Mouse (Mus musculus): Measurements from ENCODE around the gene Plin5. TPM values are rescaled to one million over a fixed set of nuclear protein-coding genes. Genes with fewer than 3 reads are reported as not detected.

The Plin5 gene
- polyA plus RNA-seq, 1 experiment = 0.06 TPM

DNA sequence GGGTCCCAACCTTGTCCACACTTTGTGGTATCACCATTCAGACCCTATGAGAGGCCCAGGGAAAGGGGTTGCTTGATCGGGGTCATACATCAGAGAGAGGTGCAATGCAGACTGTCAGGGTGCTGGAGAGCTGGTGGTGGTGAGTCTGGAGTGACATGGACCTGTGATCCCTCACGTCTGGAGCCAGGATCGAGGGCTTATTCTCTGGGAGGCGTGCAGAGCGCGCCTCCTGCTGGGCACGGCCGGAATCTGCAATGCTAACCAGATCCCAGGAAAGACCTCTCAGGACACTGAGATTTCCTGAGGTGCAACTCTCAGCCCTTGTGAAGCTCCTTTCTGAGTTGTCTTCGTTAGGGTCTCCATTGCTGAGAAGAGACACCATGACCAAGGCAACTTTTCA is 42.3 kb upstream of the Plin5 start:
- Histone ChIP-seq H3ac (ENCODE audit: control insufficient read depth, insufficient read length) (no peak overlapping the region), H3K79me2 (ENCODE audit: control insufficient read depth, insufficient read depth) (no peaks in the 10 kb centered on the region), H3K4me2 (ENCODE audit: low read depth) (peak overlapping the region; percentile 34), H3K27me3 (ENCODE audit: control insufficient read depth, insufficient read depth, insufficient read length) (peaks cover 43% of the 10 kb centered on the region), H3K4me3 (no peak overlapping the region), H3K36me3 (ENCODE audit: control insufficient read depth, insufficient read depth) (no peaks in the 10 kb centered on the region)
- no peak for TF ChIP-seq USF1 (IDR thresholded peaks at IDR 0.05; ENCODE audit: low read depth)
- TF ChIP-seq SRF (IDR thresholded peaks at IDR 0.05; ENCODE audit: control insufficient read depth, insufficient read length, low read depth) = no peak
- TF ChIP-seq CEBPB (IDR thresholded peaks at IDR 0.05; ENCODE audit: insufficient read depth, poor library complexity, severe bottlenecking) = no peak
- no peak for TF ChIP-seq TCF12 (IDR thresholded peaks at IDR 0.05; ENCODE audit: insufficient read depth, poor library complexity, severe bottlenecking)
- TF ChIP-seq TCF3 (IDR thresholded peaks at IDR 0.05; ENCODE audit: insufficient read length, low read depth) = no peak
- TF ChIP-seq MYOG (IDR thresholded peaks at IDR 0.05; ENCODE audit: control insufficient read depth in 1 of 3, insufficient read depth in 1 of 3, insufficient read length in 2 of 3, low read depth in 2 of 3) = no peak
- no peak for TF ChIP-seq REST (IDR thresholded peaks at IDR 0.05; ENCODE audit: insufficient read depth, insufficient read length)
- no peak for TF ChIP-seq POLR2AphosphoS2 (IDR thresholded peaks at IDR 0.05; ENCODE audit: insufficient read length, low read depth)
- TF ChIP-seq MAX (IDR thresholded peaks at IDR 0.05; ENCODE audit: low read depth) = no peak
- no peak for TF ChIP-seq E2F4 (IDR thresholded peaks at IDR 0.05; ENCODE audit: insufficient read depth)
- TF ChIP-seq POLR2A (IDR thresholded peaks at IDR 0.05; ENCODE audit: insufficient read length, low read depth) = no peak
- TF ChIP-seq MYOD1 (IDR thresholded peaks at IDR 0.05; ENCODE audit: control insufficient read depth in 1 of 3, insufficient read length in 2 of 3, low read depth in 2 of 3) = no peak

DNA sequence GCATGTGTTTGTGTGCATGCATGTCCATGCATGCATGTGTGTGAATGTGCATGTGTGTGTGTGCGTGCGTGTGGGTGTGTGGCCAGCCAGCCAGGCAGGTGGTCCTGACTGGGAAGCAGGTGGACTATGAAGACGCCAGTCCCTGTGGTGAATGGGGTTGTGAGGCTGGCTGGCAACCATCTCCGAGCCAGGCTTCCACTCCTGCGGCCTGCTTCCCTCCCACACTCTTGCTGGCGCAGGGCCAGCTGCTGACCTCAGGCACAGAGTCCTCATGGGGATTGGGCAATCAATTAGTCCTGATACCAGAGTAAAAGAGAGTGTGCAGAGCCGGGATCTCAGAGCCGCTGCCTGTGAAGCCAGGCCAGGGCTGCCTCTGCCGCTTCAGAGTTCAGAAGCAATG is 36.2 kb upstream of the Plin5 start:
- H3K79me2 ChIP-seq (ENCODE audit: control insufficient read depth, insufficient read depth) = no peaks in the 10 kb centered on the region
- H3K4me3 ChIP-seq = no peak overlapping the region
- no peak overlapping the region for H3ac ChIP-seq (ENCODE audit: control insufficient read depth, insufficient read length)
- H3K36me3 ChIP-seq (ENCODE audit: control insufficient read depth, insufficient read depth) = no peaks in the 10 kb centered on the region
- peaks cover 74% of the 10 kb centered on the region for H3K27me3 ChIP-seq (ENCODE audit: control insufficient read depth, insufficient read depth, insufficient read length)
- TF ChIP-seq MYOD1 (IDR thresholded peaks at IDR 0.05; ENCODE audit: control insufficient read depth in 1 of 3, insufficient read length in 2 of 3, low read depth in 2 of 3) = peak in 2 of 3 experiments; percentile 90 to 91
- TF ChIP-seq POLR2AphosphoS2 (IDR thresholded peaks at IDR 0.05; ENCODE audit: insufficient read length, low read depth) = no peak
- no peak for TF ChIP-seq POLR2A (IDR thresholded peaks at IDR 0.05; ENCODE audit: insufficient read length, low read depth)
- peak in 2 of 3 experiments; percentile 88 to 91 for TF ChIP-seq MYOG (IDR thresholded peaks at IDR 0.05; ENCODE audit: control insufficient read depth in 1 of 3, insufficient read depth in 1 of 3, insufficient read length in 2 of 3, low read depth in 2 of 3)
- no peak for TF ChIP-seq E2F4 (IDR thresholded peaks at IDR 0.05; ENCODE audit: insufficient read depth)
- no peak for TF ChIP-seq TCF12 (IDR thresholded peaks at IDR 0.05; ENCODE audit: insufficient read depth, poor library complexity, severe bottlenecking)
- no peak for TF ChIP-seq REST (IDR thresholded peaks at IDR 0.05; ENCODE audit: insufficient read depth, insufficient read length)
- no peak for TF ChIP-seq USF1 (IDR thresholded peaks at IDR 0.05; ENCODE audit: low read depth)
- TF ChIP-seq CEBPB (IDR thresholded peaks at IDR 0.05; ENCODE audit: insufficient read depth, poor library complexity, severe bottlenecking) = peak; percentile 86
- peak; percentile 59 for TF ChIP-seq TCF3 (IDR thresholded peaks at IDR 0.05; ENCODE audit: insufficient read length, low read depth)
- H3K4me2 ChIP-seq (ENCODE audit: low read depth) = no peak overlapping the region

DNA sequence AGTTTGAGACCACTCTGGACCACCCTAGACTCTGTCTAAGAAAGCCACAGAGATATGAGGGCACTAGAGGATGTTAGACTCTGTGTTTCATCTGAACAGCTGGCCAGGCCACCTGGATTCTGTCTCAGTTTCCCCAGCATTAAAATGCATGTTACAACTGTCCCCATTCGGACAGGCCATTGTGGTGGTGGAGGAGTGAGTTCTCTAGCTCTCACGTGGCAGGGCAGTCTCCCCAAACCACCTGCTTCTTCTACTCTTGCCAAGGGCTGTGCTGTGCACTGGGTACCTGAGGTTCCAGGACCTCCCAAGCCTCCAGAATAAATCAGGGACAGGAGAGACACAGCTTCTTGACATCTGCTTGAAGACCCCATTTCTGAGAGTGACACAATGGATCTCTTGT is 32.5 kb upstream of the Plin5 start:
- H3K27me3 ChIP-seq (ENCODE audit: control insufficient read depth, insufficient read depth, insufficient read length) = peaks cover 62% of the 10 kb centered on the region

DNA sequence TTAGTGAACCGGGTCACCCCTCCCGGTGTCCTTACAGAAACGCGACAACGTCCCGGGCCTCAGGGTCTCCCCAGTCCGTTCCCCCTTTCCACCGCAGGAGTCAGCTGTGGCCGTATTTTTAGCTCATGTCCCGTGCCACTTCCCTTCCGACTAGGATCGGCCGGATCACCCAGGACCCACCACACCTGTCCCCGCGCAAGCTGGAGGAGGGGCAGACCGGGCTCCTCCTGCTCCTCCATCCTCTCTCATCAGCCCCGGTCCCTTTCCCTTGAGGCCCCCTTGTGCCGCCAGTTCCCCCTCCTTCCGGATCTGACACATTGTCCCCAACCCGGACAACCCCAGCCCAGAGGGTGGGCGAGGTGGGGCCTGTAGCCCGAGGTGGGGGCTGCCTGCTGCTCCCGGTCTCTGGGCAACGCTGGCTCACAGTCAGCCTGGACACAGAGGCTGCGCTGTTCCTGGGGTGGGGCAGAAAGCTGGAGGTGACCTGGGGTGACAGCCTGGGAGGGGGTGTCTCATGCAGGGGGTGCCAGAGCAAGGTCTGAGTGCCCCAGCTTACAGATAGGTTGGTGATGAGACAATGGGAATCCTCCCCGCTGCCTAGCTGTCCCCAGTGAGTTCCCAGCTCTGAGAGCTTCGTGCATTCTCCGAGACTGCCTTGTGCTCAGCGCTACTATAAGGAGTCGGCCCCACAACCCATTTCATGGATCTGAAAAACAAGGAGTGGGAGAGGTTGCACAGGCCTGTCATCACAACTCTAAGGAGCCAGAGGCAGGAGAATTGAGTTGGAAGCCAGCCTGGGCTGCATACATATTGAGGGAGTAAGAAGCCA is 31.6 kb upstream of the Plin5 start:
- no peak overlapping the region for H3K4me3 ChIP-seq
- H3K4me2 ChIP-seq (ENCODE audit: low read depth) = no peak overlapping the region
- TF ChIP-seq TCF12 (IDR thresholded peaks at IDR 0.05; ENCODE audit: insufficient read depth, poor library complexity, severe bottlenecking) (no peak), MYOG (IDR thresholded peaks at IDR 0.05; ENCODE audit: control insufficient read depth in 1 of 3, insufficient read depth in 1 of 3, insufficient read length in 2 of 3, low read depth in 2 of 3) (peak in 2 of 3 experiments; percentile 47 to 77), SRF (IDR thresholded peaks at IDR 0.05; ENCODE audit: control insufficient read depth, insufficient read length, low read depth) (no peak), MYOD1 (IDR thresholded peaks at IDR 0.05; ENCODE audit: control insufficient read depth in 1 of 3, insufficient read length in 2 of 3, low read depth in 2 of 3) (peak in 1 of 3 experiments; percentile 49)
- no peaks in the 10 kb centered on the region for H3K79me2 ChIP-seq (ENCODE audit: control insufficient read depth, insufficient read depth)
- peaks cover 62% of the 10 kb centered on the region for H3K27me3 ChIP-seq (ENCODE audit: control insufficient read depth, insufficient read depth, insufficient read length)
- H3K36me3 ChIP-seq (ENCODE audit: control insufficient read depth, insufficient read depth) = no peaks in the 10 kb centered on the region
- H3ac ChIP-seq (ENCODE audit: control insufficient read depth, insufficient read length) = no peak overlapping the region

More for the DNA sequence above, 32.5 kb upstream of the Plin5 start:
- Histone ChIP-seq H3K4me2 (ENCODE audit: low read depth) (no peak overlapping the region), H3K36me3 (ENCODE audit: control insufficient read depth, insufficient read depth) (no peaks in the 10 kb centered on the region), H3ac (ENCODE audit: control insufficient read depth, insufficient read length) (no peak overlapping the region), H3K4me3 (no peak overlapping the region), H3K79me2 (ENCODE audit: control insufficient read depth, insufficient read depth) (no peaks in the 10 kb centered on the region)
- TF ChIP-seq E2F4 (IDR thresholded peaks at IDR 0.05; ENCODE audit: insufficient read depth) (no peak), TCF3 (IDR thresholded peaks at IDR 0.05; ENCODE audit: insufficient read length, low read depth) (no peak), MYOG (IDR thresholded peaks at IDR 0.05; ENCODE audit: control insufficient read depth in 1 of 3, insufficient read depth in 1 of 3, insufficient read length in 2 of 3, low read depth in 2 of 3) (no peak), USF1 (IDR thresholded peaks at IDR 0.05; ENCODE audit: low read depth) (no peak), MYOD1 (IDR thresholded peaks at IDR 0.05; ENCODE audit: control insufficient read depth in 1 of 3, insufficient read length in 2 of 3, low read depth in 2 of 3) (no peak), MAX (IDR thresholded peaks at IDR 0.05; ENCODE audit: low read depth) (no peak), TCF12 (IDR thresholded peaks at IDR 0.05; ENCODE audit: insufficient read depth, poor library complexity, severe bottlenecking) (no peak), REST (IDR thresholded peaks at IDR 0.05; ENCODE audit: insufficient read depth, insufficient read length) (no peak), POLR2A (IDR thresholded peaks at IDR 0.05; ENCODE audit: insufficient read length, low read depth) (no peak), CEBPB (IDR thresholded peaks at IDR 0.05; ENCODE audit: insufficient read depth, poor library complexity, severe bottlenecking) (no peak), SRF (IDR thresholded peaks at IDR 0.05; ENCODE audit: control insufficient read depth, insufficient read length, low read depth) (no peak), POLR2AphosphoS2 (IDR thresholded peaks at IDR 0.05; ENCODE audit: insufficient read length, low read depth) (no peak)
